Mouse (Mus musculus) heart, embryonic 16.5 days (tissue): ENCODE measurements at regions not wholly inside any gene's neighbourhood (a gene's known extent, or its start where the extent isn't known, plus 50 kb on each side); places are given as distances from the start of the nearest gene placed in this dataset.

Experiments used
- ATAC-seq: fragments of 200-750 bp; cut with Nextera tagmentation; replicated peaks from 2 replicates; pipeline ENCODE4 v1.8.0; 2017; ENCODE audit warnings: moderate number of reproducible peaks; ENCODE audit not compliant: insufficient read depth, low FRiP score; ENCODE audit errors: extremely low read depth
- H3K27ac ChIP-seq: fragments of 300-500 bp; sonication (generic); 2 replicates; pipeline ENCODE4 v1.5.1; 2014; ENCODE audit warnings: mild to moderate bottlenecking, low read length, control low read depth, moderate library complexity
- H3K27me3 ChIP-seq: fragments of 300-500 bp; sonication (generic); 2 replicates; pipeline ENCODE4 v1.6.1; 2014; ENCODE audit warnings: low read length, mixed read lengths; ENCODE audit not compliant: control insufficient read depth, insufficient read depth
- H3K36me3 ChIP-seq: fragments of 300-500 bp; sonication (generic); 2 replicates; pipeline ENCODE4 v1.6.1; 2014; ENCODE audit not compliant: control insufficient read depth, insufficient read depth
- H3K4me1 ChIP-seq: fragments of 300-500 bp; sonication (generic); 2 replicates; pipeline ENCODE4 v1.6.1; 2014; ENCODE audit warnings: low read length, mixed read lengths; ENCODE audit not compliant: control insufficient read depth, insufficient read depth
- H3K4me2 ChIP-seq: fragments of 300-500 bp; sonication (generic); 2 replicates; pipeline ENCODE4 v1.6.1; 2014; ENCODE audit warnings: low read depth, mild to moderate bottlenecking, control low read depth, low read length
- H3K4me3 ChIP-seq: fragments of 300-500 bp; sonication (generic); 2 replicates; pipeline ENCODE4 v1.5.1; 2014; ENCODE audit warnings: mild to moderate bottlenecking, control low read depth, low read length
- H3K9ac ChIP-seq: fragments of 300-500 bp; sonication (generic); 2 replicates; pipeline ENCODE4 v1.6.1; 2014; ENCODE audit warnings: low read length, control low read depth
- H3K9me3 ChIP-seq: fragments of 300-500 bp; sonication (generic); replicated peaks from 2 replicates; pipeline ENCODE4 v1.6.1; 2016; ENCODE audit warnings: low read length; ENCODE audit not compliant: control insufficient read depth
- WGBS: fragments of 180-500 bp; shearing (Covaris S2); extraction: QIAGEN DNeasy Blood & Tissue Kit; methylation state at CpG from one replicate; pipeline ENCODE4 v1.1.7; 2014; 5-methylcytosine and 5-hydroxymethylcytosine counted together

GRCm38 (mm10) chr5:106191141-106191540, 266.8 kb downstream of the Barhl2 start:
- no peak overlapping the region for H3K4me3 ChIP-seq
- no peaks in the 10 kb centered on the region for H3K36me3 ChIP-seq
- H3K4me1 ChIP-seq = no peaks in the 10 kb centered on the region
- no peak overlapping the region for H3K9ac ChIP-seq
- H3K27ac ChIP-seq = no peak overlapping the region
- H3K9me3 ChIP-seq = no peaks in the 10 kb centered on the region
- no peak overlapping the region for H3K4me2 ChIP-seq
- no peak for ATAC-seq
- H3K27me3 ChIP-seq = no peaks in the 10 kb centered on the region
- 84% methylated on average over 11 of the region's 11 CpGs for WGBS

- no peak for ATAC-seq
- Histone ChIP-seq H3K27me3 (no peaks in the 10 kb centered on the region), H3K4me3 (no peak overlapping the region), H3K9me3 (peaks cover 9% of the 10 kb centered on the region), H3K4me2 (no peak overlapping the region), H3K9ac (no peak overlapping the region), H3K4me1 (no peaks in the 10 kb centered on the region), H3K27ac (no peak overlapping the region), H3K36me3 (no peaks in the 10 kb centered on the region)
- 89% methylated on average over 23 of the region's 23 CpGs for WGBS
Measured at GRCm38 (mm10) chr5:106181726-106182125, 276.2 kb downstream of the Barhl2 start.

DNA sequence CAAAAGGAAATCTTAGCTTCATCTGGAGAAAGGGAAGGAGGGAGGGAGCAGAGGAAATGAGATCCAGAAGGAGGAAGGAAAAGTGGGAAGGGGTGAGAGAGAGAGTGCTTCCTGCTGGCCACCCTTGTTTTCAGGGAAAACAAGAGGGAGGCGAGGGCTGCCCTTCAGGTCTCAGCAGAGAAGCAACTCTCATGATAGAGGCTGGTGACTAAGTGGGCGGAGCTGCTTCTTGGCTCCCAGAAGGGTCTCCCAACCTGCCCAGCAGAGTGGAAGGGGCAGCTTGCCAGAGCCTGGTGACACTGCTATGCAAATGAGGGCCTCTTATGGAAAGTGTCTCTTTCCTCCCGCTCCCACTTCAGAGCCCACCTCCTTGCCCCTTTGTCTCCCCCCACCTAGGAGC, 285.8 kb downstream of the Barhl2 start:
- peak; percentile 41; the same call in 1 of the 2 replicates for ATAC-seq
- no peak overlapping the region for H3K4me3 ChIP-seq
- H3K9me3 ChIP-seq = no peaks in the 10 kb centered on the region
- H3K27ac ChIP-seq = no peak overlapping the region
- H3K4me1 ChIP-seq = peaks cover 6% of the 10 kb centered on the region; the same call in 1 of the 2 replicates
- H3K4me2 ChIP-seq = peak overlapping the region; percentile 16; the same call in 1 of the 2 replicates
- 12% methylated on average over 3 of the region's 3 CpGs for WGBS
- no peaks in the 10 kb centered on the region for H3K36me3 ChIP-seq
- H3K9ac ChIP-seq = no peak overlapping the region
- no peaks in the 10 kb centered on the region for H3K27me3 ChIP-seq

GRCm38 (mm10) chr5:106170405-106170804, 287.6 kb downstream of the Barhl2 start:
- H3K27me3 ChIP-seq = no peaks in the 10 kb centered on the region
- H3K27ac ChIP-seq = no peak overlapping the region
- peaks cover 6% of the 10 kb centered on the region; the same call in 1 of the 2 replicates for H3K4me1 ChIP-seq
- WGBS = 88% methylated on average over 4 of the region's 4 CpGs
- no peak overlapping the region for H3K9ac ChIP-seq
- no peaks in the 10 kb centered on the region for H3K36me3 ChIP-seq
- no peak for ATAC-seq
- no peak overlapping the region for H3K4me2 ChIP-seq
- no peak overlapping the region for H3K4me3 ChIP-seq
- H3K9me3 ChIP-seq = no peaks in the 10 kb centered on the region

DNA sequence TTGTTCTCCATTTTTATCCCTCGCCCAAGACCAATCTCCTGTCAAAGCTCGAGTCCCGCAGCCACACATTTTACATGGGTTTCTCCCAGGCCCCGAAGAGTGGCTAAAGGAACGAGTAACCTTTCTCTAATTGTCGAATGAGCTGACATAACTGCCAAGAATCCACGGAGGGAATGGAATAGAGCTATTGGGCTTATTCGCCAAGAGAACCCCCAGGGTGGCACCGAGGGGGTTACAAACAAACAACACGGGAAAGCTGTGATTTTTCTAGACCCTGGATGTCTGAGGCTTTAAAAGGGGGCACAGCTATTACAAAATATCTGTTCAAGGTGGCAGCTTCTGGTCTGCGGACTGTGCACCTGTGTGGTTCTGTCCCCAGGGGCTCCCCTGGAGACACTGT, 290.4 kb downstream of the Barhl2 start:
- H3K27ac ChIP-seq = no peak overlapping the region
- no peak overlapping the region for H3K9ac ChIP-seq
- ATAC-seq = no peak
- H3K4me1 ChIP-seq = peaks cover 6% of the 10 kb centered on the region; the same call in 1 of the 2 replicates
- no peaks in the 10 kb centered on the region for H3K36me3 ChIP-seq
- H3K27me3 ChIP-seq = no peaks in the 10 kb centered on the region
- no peaks in the 10 kb centered on the region for H3K9me3 ChIP-seq
- WGBS = 82% methylated on average over 11 of the region's 11 CpGs
- H3K4me3 ChIP-seq = no peak overlapping the region
- H3K4me2 ChIP-seq = no peak overlapping the region

- Histone ChIP-seq H3K36me3 (no peaks in the 10 kb centered on the region), H3K27me3 (no peaks in the 10 kb centered on the region), H3K4me3 (no peak overlapping the region), H3K27ac (no peak overlapping the region), H3K9me3 (no peaks in the 10 kb centered on the region), H3K4me2 (no peak overlapping the region), H3K9ac (no peak overlapping the region), H3K4me1 (no peaks in the 10 kb centered on the region)
- 51% methylated on average over 5 of the region's 5 CpGs for WGBS
- no peak for ATAC-seq
Measured at GRCm38 (mm10) chr5:106166266-106166665, 289.9 kb downstream of the Zfp326 start.

DNA sequence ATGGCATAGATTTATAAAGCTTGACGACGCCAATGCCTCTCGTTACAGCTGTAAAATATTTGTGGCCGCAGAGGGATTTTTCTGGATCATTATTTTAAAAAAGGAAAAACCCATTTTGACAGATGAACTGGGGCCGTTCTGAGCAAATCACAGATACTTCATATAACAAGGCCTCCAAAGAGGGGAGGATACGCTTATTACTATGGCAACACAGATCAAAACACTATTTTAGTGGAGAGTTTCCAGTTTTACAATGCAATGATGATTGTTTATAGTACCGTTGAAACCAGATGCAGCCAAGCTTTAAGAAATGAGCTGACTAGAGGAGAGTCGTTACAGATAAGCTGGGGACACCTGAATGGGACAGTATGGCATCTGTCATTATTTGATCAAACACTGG, 287.8 kb downstream of the Zfp326 start:
- Histone ChIP-seq H3K27me3 (no peaks in the 10 kb centered on the region), H3K27ac (no peak overlapping the region), H3K4me1 (no peaks in the 10 kb centered on the region), H3K4me2 (no peak overlapping the region), H3K9me3 (no peaks in the 10 kb centered on the region), H3K9ac (no peak overlapping the region), H3K36me3 (no peaks in the 10 kb centered on the region), H3K4me3 (no peak overlapping the region)
- 83% methylated on average over 8 of the region's 8 CpGs for WGBS
- no peak for ATAC-seq

DNA sequence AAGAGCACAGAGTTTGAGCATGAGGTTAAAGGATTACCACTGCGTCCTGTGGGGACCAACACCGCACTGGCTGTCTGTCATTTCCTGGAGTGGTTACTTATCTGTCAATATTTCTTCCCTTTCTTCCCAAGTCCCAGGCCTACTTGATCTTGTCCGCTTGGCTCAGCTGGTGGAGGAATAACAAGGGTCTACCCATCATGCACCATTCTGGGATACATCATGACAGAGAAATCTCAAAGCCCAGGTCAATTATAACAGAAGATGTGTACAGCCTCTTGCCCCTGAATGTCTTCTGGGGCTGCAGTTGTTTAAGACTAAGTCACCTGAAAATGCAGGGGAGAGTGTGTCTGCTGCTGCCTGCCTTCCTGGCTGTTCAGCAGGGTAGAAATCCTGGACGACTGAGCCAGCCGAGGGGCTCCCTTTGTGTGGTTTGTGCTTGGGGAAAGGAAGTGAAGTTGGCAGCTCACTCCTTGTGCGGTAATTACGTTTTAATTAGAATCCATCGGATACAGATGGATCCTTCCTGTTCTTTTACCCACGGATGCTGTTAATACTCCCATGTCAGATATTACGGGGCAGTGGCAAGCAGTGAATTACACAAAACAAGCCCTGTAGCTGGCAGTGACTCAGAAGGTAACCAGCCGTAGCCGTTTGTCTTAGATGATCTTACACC, 286.8 kb downstream of the Zfp326 start:
- 55% methylated on average over 12 of the region's 12 CpGs for WGBS
- no peak overlapping the region for H3K27ac ChIP-seq
- H3K36me3 ChIP-seq = no peaks in the 10 kb centered on the region
- H3K4me2 ChIP-seq = no peak overlapping the region
- H3K9ac ChIP-seq = no peak overlapping the region
- ATAC-seq = no peak
- H3K9me3 ChIP-seq = no peaks in the 10 kb centered on the region
- H3K27me3 ChIP-seq = no peaks in the 10 kb centered on the region
- H3K4me3 ChIP-seq = no peak overlapping the region
- H3K4me1 ChIP-seq = no peaks in the 10 kb centered on the region

DNA sequence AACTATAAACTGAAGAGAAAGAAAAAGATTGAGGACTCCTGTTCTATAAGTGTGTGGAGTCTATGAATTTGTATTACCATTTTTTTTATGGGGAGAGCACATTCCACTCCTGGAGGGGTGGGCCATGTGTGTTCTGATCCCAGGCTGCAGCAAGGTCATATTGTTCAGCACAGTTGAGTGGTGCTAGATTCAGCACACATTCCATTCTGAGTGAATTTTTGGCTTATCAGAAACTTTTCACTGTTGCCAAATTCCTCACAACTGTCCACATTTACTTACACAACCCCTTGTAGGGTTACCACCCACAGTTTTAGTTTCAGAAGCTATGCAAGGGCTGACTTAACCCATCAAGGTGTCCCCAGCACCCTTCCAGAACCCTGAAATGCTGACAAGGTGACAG, 262.7 kb downstream of the Zfp326 start:
- Histone ChIP-seq H3K4me2 (no peak overlapping the region), H3K27ac (peak overlapping the region; percentile 28), H3K4me1 (peaks cover 7% of the 10 kb centered on the region; the same call in 1 of the 2 replicates), H3K9me3 (0 out of 2 replicates have a peak, but pooled peaks cover 3% of the 10 kb centered on the region), H3K9ac (no peak overlapping the region), H3K4me3 (no peak overlapping the region), H3K27me3 (no peaks in the 10 kb centered on the region), H3K36me3 (no peaks in the 10 kb centered on the region)
- ATAC-seq = peak; percentile 86
